Mouse (Mus musculus) embryonic facial prominence, embryonic 13.5 days (tissue): ENCODE measurements around the gene Cyp4f17. TPM values are rescaled to one million over a fixed set of nuclear protein-coding genes. Genes with fewer than 3 reads are reported as not detected.

ENCODE experiments used
- ATAC-seq: fragments of 200-750 bp; cut with Nextera tagmentation; 2 replicates; pipeline ENCODE4 v1.8.0; 2017; ENCODE audit warnings: low read depth; ENCODE audit not compliant: insufficient number of reproducible peaks, insufficient read depth, low FRiP score, low TSS enrichment
- H3K27ac ChIP-seq: fragments of 300-500 bp; sonication (generic); 2 replicates; pipeline ENCODE4 v1.5.1; 2015; ENCODE audit warnings: moderate library complexity, mild to moderate bottlenecking, inconsistent platforms
- H3K27me3 ChIP-seq: fragments of 300-500 bp; sonication (generic); 2 replicates; pipeline ENCODE4 v1.6.1; 2015; ENCODE audit warnings: mild to moderate bottlenecking, inconsistent platforms
- H3K36me3 ChIP-seq: fragments of 300-500 bp; sonication (generic); 2 replicates; pipeline ENCODE4 v1.6.1; 2015; ENCODE audit warnings: mild to moderate bottlenecking, inconsistent platforms
- H3K4me1 ChIP-seq: fragments of 300-500 bp; sonication (generic); 2 replicates; pipeline ENCODE4 v1.6.1; 2015; ENCODE audit warnings: inconsistent platforms
- H3K4me2 ChIP-seq: fragments of 300-500 bp; sonication (generic); 2 replicates; pipeline ENCODE4 v1.6.1; 2015; ENCODE audit warnings: moderate library complexity, mild to moderate bottlenecking, inconsistent platforms
- H3K4me3 ChIP-seq: fragments of 300-500 bp; sonication (generic); 2 replicates; pipeline ENCODE4 v1.5.1; 2015; ENCODE audit warnings: mild to moderate bottlenecking, inconsistent platforms
- H3K9ac ChIP-seq: fragments of 300-500 bp; sonication (generic); 2 replicates; pipeline ENCODE4 v1.6.1; 2015; ENCODE audit warnings: mild to moderate bottlenecking, inconsistent platforms
- H3K9me3 ChIP-seq: fragments of 300-500 bp; sonication (generic); 2 replicates; pipeline ENCODE4 v1.6.1; 2016; ENCODE audit warnings: inconsistent platforms
- WGBS: fragments of 180-500 bp; shearing (Covaris S2); methylation state at CpG from one replicate; pipeline ENCODE4 v1.1.7; 2015; ENCODE audit warnings: mixed read lengths; 5-methylcytosine and 5-hydroxymethylcytosine counted together
- polyA plus RNA-seq: library from polyadenylated mRNA; unstranded; fragments of >200 nt; fragmentation: Nextera tagmentation; extraction: Ambion mirVana; gene quantifications from 2 replicates; pipeline ENCODE4 v1.2.1, GENCODE M21; 2015

The Cyp4f17 gene
- polyA plus RNA-seq: 18.4 and 20.3 TPM in 2 replicates

DNA sequence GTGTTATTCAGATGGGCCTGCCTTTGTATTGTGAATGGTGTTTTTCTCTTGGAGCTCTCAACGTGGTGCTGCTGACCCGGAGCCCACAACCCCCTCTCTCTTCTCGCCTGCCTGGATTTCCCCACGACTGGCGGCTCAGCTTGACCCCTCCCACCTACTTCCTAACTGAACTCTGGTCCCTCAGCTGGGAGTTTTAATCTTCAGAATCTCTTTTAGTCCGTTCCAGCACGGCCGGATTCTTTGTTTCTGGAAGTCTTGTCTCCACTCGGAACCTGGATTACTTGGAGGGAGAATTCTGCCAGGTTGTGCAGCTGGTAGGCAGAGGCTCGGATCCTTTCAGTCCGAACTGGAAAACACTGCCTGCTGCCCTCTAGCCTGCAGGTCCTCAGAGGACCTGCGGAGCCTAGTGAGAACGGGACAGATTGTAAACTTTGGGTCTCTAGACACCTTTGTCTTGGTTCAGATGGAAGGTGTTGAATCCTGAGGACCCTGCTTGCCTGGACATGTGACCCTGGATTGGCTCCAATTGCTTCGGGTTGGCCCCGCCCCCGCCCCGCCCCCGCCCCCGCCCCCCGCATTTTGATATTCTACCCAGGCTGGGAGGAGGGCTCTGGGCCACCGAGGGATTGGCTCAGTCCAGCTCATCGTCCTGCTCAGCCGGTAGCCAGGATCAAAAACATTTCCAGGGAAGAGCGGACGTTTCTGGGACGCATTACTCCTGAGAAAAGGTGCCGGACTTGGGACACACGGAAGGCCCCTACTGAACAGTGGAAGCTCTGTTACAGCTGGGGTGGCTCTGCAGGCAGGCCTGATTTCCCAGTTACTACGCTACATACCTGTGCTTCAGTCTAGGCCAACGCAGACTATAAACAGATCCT is at the start of gene Cyp4f17:
Cyp4f17 (plus strand) TSS at position 200 of the 878 bp plus-strand sequence.
- no peaks in the 10 kb centered on the region for H3K9me3 ChIP-seq
- H3K4me3 ChIP-seq: peak within 1 kb of the TSS; percentile 56
- H3K4me2 ChIP-seq: peak within 1 kb of the TSS; percentile 74
- under 1% methylated on average over 30 of the region's 30 CpGs for WGBS
- H3K4me1 ChIP-seq: peaks cover 17% of the 10 kb centered on the region
- H3K27ac ChIP-seq: peak within 1 kb of the TSS; percentile 89
- ATAC-seq: peak; percentile 85
- H3K9ac ChIP-seq: peak within 1 kb of the TSS; percentile 71
- no peaks in the 10 kb centered on the region for H3K27me3 ChIP-seq
- H3K36me3 ChIP-seq: peaks cover 14% of the 10 kb centered on the region

DNA sequence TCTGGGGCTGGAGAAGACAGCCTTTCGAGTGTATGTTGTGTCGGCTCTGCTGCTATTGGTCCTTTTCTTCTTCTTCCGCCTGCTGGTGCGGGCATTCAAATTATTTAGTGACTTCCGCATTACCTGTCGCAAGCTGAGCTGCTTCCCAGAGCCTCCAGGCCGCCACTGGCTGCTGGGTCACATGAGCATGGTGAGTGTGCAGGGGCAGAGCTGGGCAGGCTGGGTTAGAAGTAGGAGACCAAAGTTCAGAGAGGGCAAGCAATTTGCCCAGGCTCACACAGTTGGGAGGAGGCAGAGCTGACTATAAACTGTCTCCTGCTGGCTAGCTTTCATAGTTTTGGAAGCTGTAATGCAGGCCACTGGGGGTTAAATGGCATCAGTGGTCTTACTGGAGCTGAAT is 37.4 kb upstream of the Cyp4f17 start:
- H3K27me3 ChIP-seq: no peaks in the 10 kb centered on the region
- WGBS: 51% methylated on average over 7 of the region's 7 CpGs
- H3K9me3 ChIP-seq: no peaks in the 10 kb centered on the region
- H3K36me3 ChIP-seq: no peaks in the 10 kb centered on the region
- ATAC-seq: no peak
- H3K4me3 ChIP-seq: no peak overlapping the region
- H3K4me1 ChIP-seq: no peaks in the 10 kb centered on the region
- no peak overlapping the region for H3K9ac ChIP-seq
- no peak overlapping the region for H3K27ac ChIP-seq
- no peak overlapping the region for H3K4me2 ChIP-seq

DNA sequence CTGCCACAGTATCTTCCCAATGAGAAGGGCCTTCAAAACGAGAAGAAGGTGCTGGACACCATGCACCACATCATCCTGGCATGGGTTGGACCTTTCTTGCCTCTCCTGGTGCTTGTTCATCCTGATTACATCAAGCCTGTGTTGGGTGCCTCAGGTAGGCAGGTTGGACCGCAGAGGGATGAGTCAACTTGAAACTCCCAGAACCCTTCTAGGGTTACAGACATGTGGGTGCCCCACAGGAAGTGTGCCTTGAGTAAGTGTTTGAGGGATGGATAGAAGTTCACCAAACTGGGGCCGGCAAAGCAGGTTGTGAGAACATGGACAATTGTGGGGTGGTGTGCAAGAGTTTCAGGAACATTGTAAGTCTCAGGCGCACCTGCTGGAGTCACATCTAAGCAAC is 35.1 kb upstream of the Cyp4f17 start:
- Histone ChIP-seq H3K4me1 (no peaks in the 10 kb centered on the region), H3K36me3 (no peaks in the 10 kb centered on the region), H3K27ac (no peak overlapping the region), H3K4me3 (no peak overlapping the region), H3K4me2 (no peak overlapping the region), H3K9ac (no peak overlapping the region), H3K27me3 (no peaks in the 10 kb centered on the region), H3K9me3 (no peaks in the 10 kb centered on the region)
- 76% methylated on average over 4 of the region's 4 CpGs for WGBS
- no peak for ATAC-seq

DNA sequence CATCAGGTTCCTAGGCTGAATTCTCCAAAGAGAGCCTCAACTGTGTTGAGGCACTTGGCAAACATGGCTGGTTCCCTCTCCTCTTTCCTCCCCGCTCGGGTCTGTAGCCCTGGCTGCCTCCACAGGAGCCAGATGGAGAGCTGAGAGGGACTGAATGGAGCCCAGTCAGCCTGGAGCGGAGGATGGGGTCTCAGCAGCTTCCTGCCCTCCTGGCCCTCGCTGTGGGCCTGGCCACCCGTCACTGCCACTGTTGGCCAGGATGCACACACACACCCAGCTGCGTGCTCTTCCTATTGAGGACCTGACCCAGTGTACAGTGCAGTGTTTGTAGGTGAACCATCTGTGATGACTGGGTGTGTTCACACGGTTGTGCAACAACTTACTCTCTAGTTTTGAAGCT is 33.7 kb upstream of the Cyp4f17 start:
- no peak for ATAC-seq
- H3K9me3 ChIP-seq: no peaks in the 10 kb centered on the region
- H3K36me3 ChIP-seq: no peaks in the 10 kb centered on the region
- WGBS: 50% methylated on average over 7 of the region's 7 CpGs
- H3K4me1 ChIP-seq: no peaks in the 10 kb centered on the region
- no peaks in the 10 kb centered on the region for H3K27me3 ChIP-seq
- H3K9ac ChIP-seq: no peak overlapping the region
- no peak overlapping the region for H3K27ac ChIP-seq
- H3K4me3 ChIP-seq: no peak overlapping the region
- H3K4me2 ChIP-seq: no peak overlapping the region

DNA sequence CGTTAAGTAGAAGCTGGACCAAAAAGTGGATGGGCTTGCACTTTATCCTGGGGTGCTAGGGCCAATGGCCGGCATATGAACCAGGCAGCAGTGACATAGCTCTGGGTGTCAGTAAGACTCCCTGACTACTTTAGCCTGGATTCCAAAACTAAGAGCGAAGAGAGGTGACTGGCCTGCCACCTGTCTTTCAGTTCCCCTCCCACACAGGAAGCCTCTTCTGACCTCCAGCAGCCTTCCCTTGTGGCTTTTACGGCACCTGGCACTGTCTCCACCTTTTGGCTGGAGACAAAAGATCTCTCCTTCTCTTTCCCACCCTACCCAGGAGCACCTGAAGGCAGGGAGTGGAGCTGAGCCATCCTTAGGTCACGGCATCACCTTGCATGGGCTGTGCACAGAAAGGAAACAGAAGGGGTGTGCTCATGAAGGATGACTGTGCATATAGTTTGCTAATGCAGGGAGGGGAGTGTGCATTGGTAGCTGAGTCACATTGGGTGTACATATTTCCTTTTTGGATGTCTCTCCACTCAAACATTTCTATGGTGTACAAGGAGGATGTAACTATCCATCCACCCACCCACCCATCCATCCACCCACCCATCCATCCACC is 30.8 kb upstream of the Cyp4f17 start:
- H3K36me3 ChIP-seq: no peaks in the 10 kb centered on the region
- no peak overlapping the region for H3K4me2 ChIP-seq
- H3K4me3 ChIP-seq: no peak overlapping the region
- no peak overlapping the region for H3K9ac ChIP-seq
- H3K4me1 ChIP-seq: no peaks in the 10 kb centered on the region
- WGBS: 77% methylated on average over 5 of the region's 5 CpGs
- H3K9me3 ChIP-seq: no peaks in the 10 kb centered on the region
- no peak overlapping the region for H3K27ac ChIP-seq
- no peaks in the 10 kb centered on the region for H3K27me3 ChIP-seq
- no peak for ATAC-seq

DNA sequence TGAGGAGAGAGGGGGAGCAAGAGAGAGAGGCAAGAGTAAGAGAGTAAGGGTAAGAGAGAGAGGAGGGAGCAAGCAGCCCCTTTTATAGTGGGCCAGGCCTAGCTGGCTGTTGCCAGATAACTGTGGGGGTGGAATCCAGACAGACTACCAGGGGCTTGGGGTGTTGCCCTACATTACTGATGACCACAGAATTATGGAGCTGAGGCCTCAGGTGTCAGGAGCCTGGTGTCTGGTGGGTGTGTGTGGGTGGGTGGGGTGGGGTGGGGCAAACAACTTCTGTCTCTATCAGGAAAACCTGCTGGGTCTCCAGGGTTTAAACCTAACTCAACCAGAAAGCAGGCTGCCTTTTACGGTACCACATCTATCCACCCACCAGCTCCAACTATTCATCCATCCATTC is 28.6 kb upstream of the Cyp4f17 start:
- no peaks in the 10 kb centered on the region for H3K9me3 ChIP-seq
- WGBS: 88% methylated on average over 1 of the region's 1 CpGs
- no peak overlapping the region for H3K9ac ChIP-seq
- no peak overlapping the region for H3K4me2 ChIP-seq
- no peaks in the 10 kb centered on the region for H3K4me1 ChIP-seq
- no peak overlapping the region for H3K4me3 ChIP-seq
- no peaks in the 10 kb centered on the region for H3K36me3 ChIP-seq
- peaks cover 9% of the 10 kb centered on the region for H3K27me3 ChIP-seq
- H3K27ac ChIP-seq: no peak overlapping the region
- no peak for ATAC-seq

DNA sequence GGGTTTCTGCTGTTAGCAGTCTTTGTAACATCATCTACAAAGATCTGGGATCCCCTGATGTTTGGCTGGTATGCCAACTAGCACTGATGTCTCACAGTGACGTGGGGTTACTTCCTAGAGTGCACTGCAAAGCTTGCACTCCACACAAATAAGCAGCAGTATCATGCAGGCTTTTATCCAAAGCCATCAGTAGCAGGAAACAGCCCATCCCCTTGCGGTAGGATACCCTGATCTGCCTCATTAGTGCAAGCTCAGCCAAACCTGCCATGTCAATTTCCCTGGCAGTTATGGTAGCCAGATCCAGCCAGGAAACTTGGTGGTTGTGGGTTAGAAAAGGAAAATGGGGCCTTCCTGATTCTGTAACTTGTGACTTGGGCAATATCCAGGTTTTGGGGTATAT is 27.1 kb upstream of the Cyp4f17 start:
- no peak overlapping the region for H3K4me3 ChIP-seq
- H3K9ac ChIP-seq: no peak overlapping the region
- 52% methylated on average over 2 of the region's 2 CpGs for WGBS
- peaks cover 3% of the 10 kb centered on the region for H3K4me1 ChIP-seq
- H3K4me2 ChIP-seq: no peak overlapping the region
- ATAC-seq: no peak
- peaks cover 16% of the 10 kb centered on the region for H3K27me3 ChIP-seq
- no peaks in the 10 kb centered on the region for H3K36me3 ChIP-seq
- no peak overlapping the region for H3K27ac ChIP-seq
- no peaks in the 10 kb centered on the region for H3K9me3 ChIP-seq

DNA sequence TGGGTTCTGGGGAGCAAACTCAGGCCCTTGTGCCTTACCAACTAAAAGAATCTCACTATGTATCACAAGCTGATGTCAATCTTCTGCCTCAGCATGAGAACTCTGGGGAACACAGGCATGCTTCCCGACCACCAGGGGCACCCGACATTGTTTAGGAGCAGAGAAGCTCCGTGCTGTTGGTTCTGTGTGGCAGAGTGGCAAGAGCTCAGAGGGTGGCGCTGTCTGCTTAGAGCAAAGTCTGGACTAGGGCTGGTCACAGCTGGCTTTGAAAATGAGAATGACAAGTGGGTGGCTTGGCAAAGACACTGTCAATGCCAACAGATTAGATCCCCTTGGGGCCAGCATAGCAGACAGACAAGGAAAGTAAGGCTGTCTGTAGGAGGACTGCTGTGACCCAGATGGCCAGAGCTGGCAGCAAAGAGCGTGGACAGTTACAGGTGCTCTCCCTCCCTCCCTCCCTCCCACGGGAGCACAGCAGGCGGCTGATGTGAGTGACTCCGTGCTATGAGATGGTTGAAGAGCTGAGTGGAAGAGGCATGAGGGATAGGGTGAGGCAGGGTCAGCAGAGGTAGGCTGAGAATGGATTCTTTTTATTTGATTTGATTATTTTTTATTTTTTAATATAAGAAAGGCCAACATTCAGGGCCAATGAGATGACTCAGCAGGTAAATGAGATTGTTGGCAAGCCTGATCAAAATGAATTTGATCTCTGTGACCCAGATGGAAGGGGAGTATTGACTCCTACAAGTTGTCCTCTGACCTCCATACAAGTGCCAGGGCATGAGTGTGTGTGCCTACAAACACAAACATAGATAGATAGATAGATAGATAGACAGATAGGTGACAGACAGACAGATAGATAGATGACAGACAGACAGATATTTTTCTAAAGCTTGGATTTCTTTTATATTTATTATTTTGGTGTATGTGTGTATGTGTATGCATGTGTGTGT is 26.0 kb upstream of the Cyp4f17 start:
- H3K9me3 ChIP-seq: no peaks in the 10 kb centered on the region
- peaks cover 16% of the 10 kb centered on the region for H3K27me3 ChIP-seq
- no peak overlapping the region for H3K27ac ChIP-seq
- no peak for ATAC-seq
- WGBS: 15% methylated on average over 8 of the region's 8 CpGs
- H3K4me1 ChIP-seq: peaks cover 3% of the 10 kb centered on the region
- no peaks in the 10 kb centered on the region for H3K36me3 ChIP-seq
- no peak overlapping the region for H3K9ac ChIP-seq
- no peak overlapping the region for H3K4me3 ChIP-seq
- no peak overlapping the region for H3K4me2 ChIP-seq

DNA sequence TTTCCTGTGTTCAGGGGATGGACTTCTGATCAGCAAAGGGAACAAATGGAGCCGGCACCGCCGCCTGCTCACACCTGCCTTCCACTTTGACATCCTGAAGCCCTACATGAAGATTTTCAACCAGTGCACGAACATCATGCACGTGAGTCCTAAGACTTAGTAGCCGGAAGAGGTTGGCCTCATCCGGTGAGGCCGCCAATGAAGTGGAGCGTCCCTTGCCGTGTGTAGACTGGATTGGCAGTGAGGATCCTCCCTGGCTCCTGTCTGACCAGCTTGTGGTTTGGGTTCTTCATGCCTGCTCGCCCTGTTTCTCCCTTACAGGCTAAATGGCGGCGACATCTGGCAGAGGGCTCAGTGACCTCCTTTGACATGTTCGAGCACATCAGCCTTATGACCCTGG is 24.1 kb upstream of the Cyp4f17 start:
- WGBS: 74% methylated on average over 14 of the region's 14 CpGs
- Histone ChIP-seq H3K4me3 (no peak overlapping the region), H3K4me2 (no peak overlapping the region), H3K4me1 (peaks cover 3% of the 10 kb centered on the region), H3K9me3 (no peaks in the 10 kb centered on the region), H3K27ac (no peak overlapping the region), H3K9ac (no peak overlapping the region), H3K27me3 (peaks cover 24% of the 10 kb centered on the region), H3K36me3 (no peaks in the 10 kb centered on the region)
- no peak for ATAC-seq

DNA sequence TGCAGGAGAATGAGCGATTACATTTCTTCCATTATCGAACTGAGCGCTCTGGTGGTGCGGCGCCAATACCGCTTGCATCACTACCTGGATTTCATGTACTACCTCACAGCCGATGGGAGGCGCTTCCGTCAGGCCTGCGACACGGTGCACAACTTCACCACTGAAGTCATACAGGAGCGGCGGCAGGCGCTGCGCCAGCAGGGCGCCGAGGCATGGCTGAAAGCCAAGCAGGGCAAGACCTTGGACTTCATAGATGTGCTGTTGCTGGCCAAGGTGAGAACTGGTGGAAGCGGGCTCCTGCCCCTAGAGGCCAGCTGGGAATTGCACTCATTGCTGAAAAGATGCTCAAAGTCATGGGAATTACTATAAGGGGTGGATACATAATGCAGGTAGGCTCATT is 22.6 kb upstream of the Cyp4f17 start:
- H3K36me3 ChIP-seq: no peaks in the 10 kb centered on the region
- H3K4me3 ChIP-seq: peak overlapping the region; percentile 23
- H3K4me1 ChIP-seq: peaks cover 3% of the 10 kb centered on the region
- peaks cover 24% of the 10 kb centered on the region for H3K27me3 ChIP-seq
- 19% methylated on average over 18 of the region's 18 CpGs for WGBS
- H3K4me2 ChIP-seq: peak overlapping the region; percentile 56
- no peak for ATAC-seq
- H3K27ac ChIP-seq: no peak overlapping the region
- no peaks in the 10 kb centered on the region for H3K9me3 ChIP-seq
- H3K9ac ChIP-seq: no peak overlapping the region

DNA sequence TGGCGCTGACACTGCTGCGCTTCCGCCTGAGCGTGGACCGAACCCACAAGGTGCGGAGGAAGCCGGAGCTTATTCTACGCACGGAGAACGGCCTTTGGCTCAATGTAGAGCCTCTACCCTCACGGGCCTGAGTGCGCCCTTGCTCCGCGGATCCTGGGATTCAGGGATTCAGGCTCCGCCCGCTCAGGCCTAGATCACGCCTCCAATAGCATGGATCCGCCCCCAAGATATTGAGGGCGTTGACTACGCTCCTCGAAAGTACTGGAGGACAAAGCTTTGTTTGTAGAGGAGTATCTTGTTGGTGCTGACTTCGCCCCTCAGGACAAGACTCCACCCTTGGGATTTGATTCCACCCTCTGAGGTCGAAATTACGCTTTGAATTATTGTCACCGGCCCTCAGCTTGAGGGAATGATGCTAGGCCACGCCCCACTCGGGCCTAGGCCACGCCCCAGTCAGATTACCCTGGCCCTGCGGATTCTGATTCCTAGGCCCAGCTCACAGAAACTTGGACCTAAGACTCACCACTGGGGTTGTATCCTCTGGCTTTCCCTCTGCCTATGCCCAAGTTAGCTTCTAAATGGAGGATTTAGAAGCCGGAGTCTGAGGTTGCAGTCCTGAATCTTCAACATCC is 13.4 kb upstream of the Cyp4f17 start:
- peak overlapping the region; percentile 39 for H3K4me3 ChIP-seq
- no peak for ATAC-seq
- no peak overlapping the region for H3K27ac ChIP-seq
- 6% methylated on average over 30 of the region's 30 CpGs for WGBS
- H3K27me3 ChIP-seq: peaks cover 22% of the 10 kb centered on the region; the same call in 1 of the 2 replicates
- peak overlapping the region; percentile 64 for H3K9ac ChIP-seq
- no peaks in the 10 kb centered on the region for H3K9me3 ChIP-seq
- H3K4me2 ChIP-seq: peak overlapping the region; percentile 61
- no peaks in the 10 kb centered on the region for H3K36me3 ChIP-seq
- 0 out of 2 replicates have a peak, but pooled peaks cover 4% of the 10 kb centered on the region for H3K4me1 ChIP-seq
